Mouse (Mus musculus) midbrain, embryonic 16.5 days (tissue): Measurements from ENCODE around the gene Robo3. TPM values are rescaled to one million over a fixed set of nuclear protein-coding genes. Genes with fewer than 3 reads are reported as not detected.

Experiments
- ATAC-seq: fragments of 200-750 bp; cut with Nextera tagmentation; 2 replicates; pipeline ENCODE4 v1.8.0; 2017; ENCODE audit warnings: moderate TSS enrichment
- H3K27ac ChIP-seq: fragments of 300-500 bp; sonication (generic); 2 replicates; pipeline ENCODE4 v1.5.1; 2014; ENCODE audit warnings: mild to moderate bottlenecking, low read length, mixed read lengths
- H3K27me3 ChIP-seq: fragments of 300-500 bp; sonication (generic); 2 replicates; pipeline ENCODE4 v1.6.1; 2014; ENCODE audit warnings: low read depth, low read length, mixed read lengths; ENCODE audit not compliant: control insufficient read depth, insufficient read depth
- H3K36me3 ChIP-seq: fragments of 300-500 bp; sonication (generic); 2 replicates; pipeline ENCODE4 v1.6.1; 2014; ENCODE audit warnings: mild to moderate bottlenecking, low read length, moderate library complexity, mixed read lengths; ENCODE audit not compliant: control insufficient read depth, insufficient read depth
- H3K4me1 ChIP-seq: fragments of 300-500 bp; sonication (generic); 2 replicates; pipeline ENCODE4 v1.6.1; 2014; ENCODE audit warnings: mild to moderate bottlenecking, low read length, mixed read lengths; ENCODE audit not compliant: control insufficient read depth, insufficient read depth
- H3K4me2 ChIP-seq: fragments of 300-500 bp; sonication (generic); 2 replicates; pipeline ENCODE4 v1.6.1; 2014; ENCODE audit warnings: mild to moderate bottlenecking, low read length, mixed read lengths
- H3K4me3 ChIP-seq: fragments of 300-500 bp; sonication (generic); 2 replicates; pipeline ENCODE4 v1.5.1; 2014; ENCODE audit warnings: low read depth, mild to moderate bottlenecking, low read length, moderate library complexity, mixed read lengths
- H3K9ac ChIP-seq: fragments of 300-500 bp; sonication (generic); 2 replicates; pipeline ENCODE4 v1.6.1; 2014; ENCODE audit warnings: low read depth, low read length, mixed read lengths
- H3K9me3 ChIP-seq: fragments of 300-500 bp; sonication (generic); replicated peaks from 2 replicates; pipeline ENCODE4 v1.6.1; 2014; ENCODE audit warnings: mild to moderate bottlenecking, low read length, mixed read lengths; ENCODE audit not compliant: control insufficient read depth, poor library complexity, severe bottlenecking
- WGBS: fragments of 180-500 bp; shearing (Covaris S2); extraction: QIAGEN DNeasy Blood & Tissue Kit; methylation state at CpG from one replicate; pipeline ENCODE4 v1.1.7; 2014; 5-methylcytosine and 5-hydroxymethylcytosine counted together
- polyA plus RNA-seq: library from polyadenylated mRNA; unstranded; fragments of >200 nt; fragmentation: Nextera tagmentation; extraction: Ambion mirVana; gene quantifications from 2 replicates; pipeline ENCODE4 v1.2.1, GENCODE M21; 2015

Gene Robo3
- polyA plus RNA-seq, 1 experiment from 2014 or later: 4.2 TPM

GRCm38 (mm10) chr9:37434932-37435331 is 1.9 kb upstream of the Robo3 start:
- no peak for ATAC-seq
- peak overlapping the region; percentile 3; the same call in 1 of the 2 replicates for H3K4me2 ChIP-seq
- H3K27me3 ChIP-seq: peaks cover 55% of the 10 kb centered on the region
- H3K9ac ChIP-seq: no peak overlapping the region
- H3K27ac ChIP-seq: no peak overlapping the region
- no peaks in the 10 kb centered on the region for H3K36me3 ChIP-seq
- no peak overlapping the region for H3K4me3 ChIP-seq
- no peaks in the 10 kb centered on the region for H3K9me3 ChIP-seq
- peaks cover 17% of the 10 kb centered on the region for H3K4me1 ChIP-seq
- WGBS: 2% methylated on average over 14 of the region's 14 CpGs

- no peak for ATAC-seq
- no peak overlapping the region for H3K9ac ChIP-seq
- H3K27ac ChIP-seq: no peak overlapping the region
- no peaks in the 10 kb centered on the region for H3K36me3 ChIP-seq
- H3K4me3 ChIP-seq: peak overlapping the region; percentile 1; the same call in 1 of the 2 replicates
- H3K4me2 ChIP-seq: peak overlapping the region; percentile 93
- 3% methylated on average over 18 of the region's 18 CpGs for WGBS
- H3K27me3 ChIP-seq: peaks cover 65% of the 10 kb centered on the region
- H3K4me1 ChIP-seq: peaks cover 17% of the 10 kb centered on the region
- no peaks in the 10 kb centered on the region for H3K9me3 ChIP-seq
Observed at GRCm38 (mm10) chr9:37433823-37434560, 946 bp upstream of the Robo3 start.

GRCm38 (mm10) chr9:37432026-37432666 is 900 bp downstream of the Robo3 start:
- 2% methylated on average over 15 of the region's 17 CpGs for WGBS
- no peak overlapping the region for H3K27ac ChIP-seq
- H3K4me1 ChIP-seq: peaks cover 13% of the 10 kb centered on the region
- no peak overlapping the region for H3K9ac ChIP-seq
- H3K36me3 ChIP-seq: no peaks in the 10 kb centered on the region
- H3K4me3 ChIP-seq: peak overlapping the region; percentile 44
- H3K27me3 ChIP-seq: peaks cover 66% of the 10 kb centered on the region
- no peaks in the 10 kb centered on the region for H3K9me3 ChIP-seq
- peak overlapping the region; percentile 93 for H3K4me2 ChIP-seq
- ATAC-seq: 0 out of 2 replicates have a peak, but pooled peaks have one; percentile 6

GRCm38 (mm10) chr9:37430582-37430981 is 2.5 kb downstream of the Robo3 start:
- WGBS: 2% methylated on average over 12 of the region's 12 CpGs
- Histone ChIP-seq H3K4me3 (peak overlapping the region; percentile 24), H3K4me1 (peaks cover 13% of the 10 kb centered on the region), H3K36me3 (no peaks in the 10 kb centered on the region), H3K27ac (no peak overlapping the region), H3K27me3 (peaks cover 60% of the 10 kb centered on the region), H3K9me3 (no peaks in the 10 kb centered on the region), H3K9ac (no peak overlapping the region), H3K4me2 (peak overlapping the region; percentile 53)
- peak; percentile 83 for ATAC-seq

- peaks cover 10% of the 10 kb centered on the region for H3K4me1 ChIP-seq
- no peak overlapping the region for H3K9ac ChIP-seq
- ATAC-seq: no peak
- H3K4me2 ChIP-seq: no peak overlapping the region
- H3K36me3 ChIP-seq: no peaks in the 10 kb centered on the region
- WGBS: 21% methylated on average over 26 of the region's 26 CpGs
- no peak overlapping the region for H3K27ac ChIP-seq
- H3K9me3 ChIP-seq: no peaks in the 10 kb centered on the region
- no peak overlapping the region for H3K4me3 ChIP-seq
- peaks cover 50% of the 10 kb centered on the region for H3K27me3 ChIP-seq
Observed at GRCm38 (mm10) chr9:37429326-37429725, 3.7 kb downstream of the Robo3 start.

GRCm38 (mm10) chr9:37421239-37421638 is 11.8 kb downstream of the Robo3 start:
- peak overlapping the region; percentile 69 for H3K4me2 ChIP-seq
- ATAC-seq: peak; percentile 72
- H3K9me3 ChIP-seq: no peaks in the 10 kb centered on the region
- H3K4me1 ChIP-seq: no peaks in the 10 kb centered on the region; the same call in 1 of the 2 replicates
- H3K9ac ChIP-seq: 0 out of 2 replicates have a peak overlapping the region, but pooled peaks have one; percentile 3
- 24% methylated on average over 12 of the region's 12 CpGs for WGBS
- peak overlapping the region; percentile 34 for H3K4me3 ChIP-seq
- peaks cover 10% of the 10 kb centered on the region; the same call in 1 of the 2 replicates for H3K27me3 ChIP-seq
- no peaks in the 10 kb centered on the region for H3K36me3 ChIP-seq
- H3K27ac ChIP-seq: no peak overlapping the region

GRCm38 (mm10) chr9:37420676-37421075 is 12.4 kb downstream of the Robo3 start:
- no peaks in the 10 kb centered on the region; the same call in 1 of the 2 replicates for H3K4me1 ChIP-seq
- peak overlapping the region; percentile 60 for H3K9ac ChIP-seq
- H3K27ac ChIP-seq: no peak overlapping the region
- peak; percentile 90 for ATAC-seq
- peaks cover 10% of the 10 kb centered on the region; the same call in 1 of the 2 replicates for H3K27me3 ChIP-seq
- peak overlapping the region; percentile 34 for H3K4me3 ChIP-seq
- WGBS: under 1% methylated on average over 27 of the region's 27 CpGs
- H3K36me3 ChIP-seq: no peaks in the 10 kb centered on the region
- peak overlapping the region; percentile 69 for H3K4me2 ChIP-seq
- no peaks in the 10 kb centered on the region for H3K9me3 ChIP-seq

GRCm38 (mm10) chr9:37418791-37419190 is 14.3 kb downstream of the Robo3 start:
- Histone ChIP-seq H3K27ac (no peak overlapping the region), H3K4me2 (no peak overlapping the region), H3K4me1 (no peaks in the 10 kb centered on the region; the same call in 1 of the 2 replicates), H3K27me3 (peaks cover 10% of the 10 kb centered on the region; the same call in 1 of the 2 replicates), H3K9me3 (no peaks in the 10 kb centered on the region), H3K36me3 (no peaks in the 10 kb centered on the region), H3K9ac (no peak overlapping the region), H3K4me3 (no peak overlapping the region)
- 88% methylated on average over 4 of the region's 4 CpGs for WGBS
- ATAC-seq: no peak

- Histone ChIP-seq H3K36me3 (no peaks in the 10 kb centered on the region), H3K4me3 (no peak overlapping the region), H3K9me3 (no peaks in the 10 kb centered on the region), H3K9ac (no peak overlapping the region), H3K27me3 (no peaks in the 10 kb centered on the region), H3K4me2 (no peak overlapping the region), H3K27ac (no peak overlapping the region), H3K4me1 (no peaks in the 10 kb centered on the region)
- 78% methylated on average over 3 of the region's 3 CpGs for WGBS
- no peak for ATAC-seq
Observed at GRCm38 (mm10) chr9:37414666-37415065, 18.4 kb downstream of the Robo3 start.
